Mouse (Mus musculus) C2C12 (cell line): ENCODE data around the gene Serpini1.

Source experiments
- CTCF ChIP-seq: IDR thresholded peaks from one replicate; pipeline ENCODE4 v1.5.1; 2011; ENCODE audit not compliant: control insufficient read depth, insufficient read depth, insufficient read length
- USF1 ChIP-seq: IDR thresholded peaks from one replicate; pipeline ENCODE4 v1.6.1; 2011; ENCODE audit warnings: low read depth, mild to moderate bottlenecking, control low read depth, moderate library complexity

DNA sequence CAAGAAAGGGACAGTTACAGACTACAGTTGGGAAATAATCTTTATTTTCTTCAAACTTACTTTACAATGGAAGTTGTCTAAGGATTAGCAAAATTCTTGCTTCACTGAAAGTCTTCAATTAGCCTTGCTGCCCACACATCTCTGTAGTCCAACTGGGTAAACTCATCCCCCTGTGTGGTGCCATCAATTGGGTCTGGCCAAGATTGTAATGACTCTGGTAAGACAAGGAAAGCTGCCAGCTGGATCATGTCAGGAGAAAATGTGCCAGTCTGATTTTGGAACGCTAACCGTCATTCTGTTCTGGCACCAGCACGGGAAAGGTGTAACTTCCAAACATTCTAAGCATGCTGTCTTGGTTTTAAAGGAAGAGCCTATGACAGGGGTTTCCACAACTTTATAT is 25.9 kb downstream of the Serpini1 start:
- TF ChIP-seq CTCF = no peak
- no peak for TF ChIP-seq USF1
